Mouse (Mus musculus) layer of hippocampus, adult 2 months (tissue): Measurements from ENCODE around the gene Dtx2. TPM values are rescaled to one million over a fixed set of nuclear protein-coding genes. Genes with fewer than 3 reads are reported as not detected.
"Not testable (repeated sequence)": the region's sequence is repeated elsewhere in the genome, so short reads cannot be mapped to it uniquely, and the experiment has no call there.

Experiments
- DNase-seq, 2 experiments: peaks; one replicate each; pipeline ENCODE4 v3.0.0; 2022; ENCODE audit warnings: low spot score in 2 of 2
- H3K27ac ChIP-seq: fragments of 200-600 bp; 2 replicates; pipeline ENCODE4 v1.8.1; 2022
- H3K4me3 ChIP-seq: fragments of 200-600 bp; 2 replicates; pipeline ENCODE4 v1.8.1; 2022; ENCODE audit warnings: mild to moderate bottlenecking
- CTCF ChIP-seq: fragments of 200-600 bp; conservative IDR thresholded peaks from 2 replicates; pipeline ENCODE4 v1.8.1; 2022; ENCODE audit warnings: antibody characterized with exemption, mild to moderate bottlenecking, moderate library complexity
- total RNA-seq, 2 experiments: library from RNA; stranded (reverse); gene quantifications; 2 replicates each; pipeline ENCODE4 v1.2.3; 2021

Gene Dtx2
- total RNA-seq, 2 experiments from 2014 or later = 8.0 to 8.3 TPM

DNA sequence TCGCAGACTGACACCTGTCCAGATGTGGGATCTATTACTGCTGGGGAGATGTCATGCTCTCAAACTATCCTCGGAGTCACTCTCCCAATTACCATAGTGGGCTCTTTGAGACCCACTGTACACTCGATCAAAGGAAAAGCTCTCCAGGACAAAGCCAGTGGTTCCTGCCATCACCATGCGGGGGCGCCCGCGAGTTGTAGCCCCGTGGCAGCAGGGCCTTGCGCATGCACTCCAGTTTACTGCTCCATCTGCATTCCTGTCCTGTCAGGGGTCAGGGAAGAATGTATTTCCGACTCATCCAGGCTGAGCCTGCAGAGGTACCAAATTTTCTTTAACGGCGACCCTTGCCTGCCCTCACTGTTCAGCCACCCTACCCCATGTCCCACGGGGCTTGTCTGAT, 50.3 kb downstream of the Dtx2 start:
- no peak overlapping the region for H3K27ac ChIP-seq
- no peak for DNase-seq
- H3K4me3 ChIP-seq = no peak overlapping the region
- TF ChIP-seq CTCF = peak; percentile 60

DNA sequence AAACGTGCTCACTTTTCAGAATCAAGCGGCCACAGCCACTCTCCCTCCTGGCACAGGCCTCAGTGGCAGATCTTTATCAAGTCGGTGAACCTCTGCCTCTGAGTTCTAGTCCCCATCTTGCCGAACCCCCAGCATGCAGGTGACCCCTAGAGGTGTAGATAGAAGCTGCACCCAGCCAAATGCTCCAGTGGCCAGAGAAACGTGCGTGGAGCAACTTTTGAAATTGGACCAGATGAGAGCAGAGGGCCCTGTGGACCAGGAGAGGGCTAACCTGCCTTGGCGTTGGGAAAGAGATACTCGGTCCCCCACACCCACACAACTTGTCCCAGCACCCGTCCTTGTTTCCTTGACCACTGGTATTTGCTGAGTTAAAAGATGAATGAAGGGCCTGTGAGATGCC, 50.8 kb downstream of the Dtx2 start:
- TF ChIP-seq CTCF = no peak
- no peak overlapping the region for H3K27ac ChIP-seq
- DNase-seq = no peak
- H3K4me3 ChIP-seq = no peak overlapping the region

DNA sequence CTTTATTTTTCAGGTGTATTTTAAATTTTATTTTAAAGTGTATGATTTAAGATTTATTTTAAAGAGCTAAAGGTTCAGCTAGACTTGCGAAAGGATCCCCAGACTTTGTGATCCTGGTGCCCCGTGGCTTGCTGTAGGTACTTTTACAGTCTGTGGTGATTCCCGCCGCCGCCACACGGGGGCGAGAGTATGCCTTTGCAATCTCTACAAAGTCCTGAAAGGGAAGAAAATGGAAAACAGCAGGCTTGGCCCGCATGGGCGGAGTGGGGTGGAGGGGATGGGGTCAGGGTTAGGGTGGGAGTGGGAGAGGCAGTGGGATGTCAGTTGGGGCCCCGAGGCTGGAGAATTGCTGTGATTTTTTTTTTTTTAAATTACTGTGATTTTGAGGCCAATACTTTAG, 51.4 kb downstream of the Dtx2 start:
- no peak overlapping the region for H3K27ac ChIP-seq
- peak; percentile 64 to 87 for DNase-seq
- peak; percentile 84 for TF ChIP-seq CTCF
- no peak overlapping the region for H3K4me3 ChIP-seq

DNA sequence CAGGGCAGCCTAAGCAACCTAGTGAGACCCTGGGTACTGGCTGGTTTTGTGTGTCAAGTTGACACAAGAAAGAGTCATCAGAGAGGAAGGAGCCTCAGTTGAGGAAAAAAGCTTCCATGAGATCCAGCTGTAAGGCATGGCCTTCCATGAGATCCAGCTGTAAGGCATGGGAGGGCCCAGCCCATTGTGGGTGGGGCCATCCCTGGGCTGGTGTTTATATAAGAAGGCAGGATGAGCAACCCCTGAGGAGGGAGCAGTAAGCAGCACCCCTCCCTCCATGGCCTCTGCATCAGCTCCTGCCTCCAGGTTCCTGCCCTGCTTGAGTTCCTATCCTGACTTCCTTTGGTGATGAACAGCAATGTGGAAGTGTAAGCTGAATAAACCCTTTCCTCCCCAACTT, 53.9 kb downstream of the Dtx2 start:
- not testable (repeated sequence) for H3K4me3 ChIP-seq, DNase-seq, H3K27ac ChIP-seq

DNA sequence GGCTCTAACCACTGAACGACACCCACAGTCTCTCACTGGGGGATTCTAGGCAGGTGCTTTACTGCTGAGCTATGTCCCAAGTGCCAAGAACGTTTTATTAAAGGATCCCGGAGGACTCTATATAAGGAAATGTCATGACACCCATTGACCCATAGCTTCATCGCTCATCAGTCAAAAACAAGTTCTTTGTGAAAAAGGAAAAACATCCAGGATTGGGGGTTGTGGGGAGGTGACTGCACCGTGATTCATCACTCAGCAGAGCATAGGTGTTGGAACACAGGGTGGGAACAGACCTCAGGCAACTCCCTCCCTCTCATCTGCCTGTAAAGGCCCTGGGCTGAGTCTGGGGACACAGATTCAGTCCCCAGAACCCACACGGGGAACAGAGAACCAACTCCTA, 55.3 kb downstream of the Dtx2 start:
- no peak for DNase-seq
- Histone ChIP-seq H3K4me3 (no peak overlapping the region), H3K27ac (no peak overlapping the region)
- TF ChIP-seq CTCF = no peak

DNA sequence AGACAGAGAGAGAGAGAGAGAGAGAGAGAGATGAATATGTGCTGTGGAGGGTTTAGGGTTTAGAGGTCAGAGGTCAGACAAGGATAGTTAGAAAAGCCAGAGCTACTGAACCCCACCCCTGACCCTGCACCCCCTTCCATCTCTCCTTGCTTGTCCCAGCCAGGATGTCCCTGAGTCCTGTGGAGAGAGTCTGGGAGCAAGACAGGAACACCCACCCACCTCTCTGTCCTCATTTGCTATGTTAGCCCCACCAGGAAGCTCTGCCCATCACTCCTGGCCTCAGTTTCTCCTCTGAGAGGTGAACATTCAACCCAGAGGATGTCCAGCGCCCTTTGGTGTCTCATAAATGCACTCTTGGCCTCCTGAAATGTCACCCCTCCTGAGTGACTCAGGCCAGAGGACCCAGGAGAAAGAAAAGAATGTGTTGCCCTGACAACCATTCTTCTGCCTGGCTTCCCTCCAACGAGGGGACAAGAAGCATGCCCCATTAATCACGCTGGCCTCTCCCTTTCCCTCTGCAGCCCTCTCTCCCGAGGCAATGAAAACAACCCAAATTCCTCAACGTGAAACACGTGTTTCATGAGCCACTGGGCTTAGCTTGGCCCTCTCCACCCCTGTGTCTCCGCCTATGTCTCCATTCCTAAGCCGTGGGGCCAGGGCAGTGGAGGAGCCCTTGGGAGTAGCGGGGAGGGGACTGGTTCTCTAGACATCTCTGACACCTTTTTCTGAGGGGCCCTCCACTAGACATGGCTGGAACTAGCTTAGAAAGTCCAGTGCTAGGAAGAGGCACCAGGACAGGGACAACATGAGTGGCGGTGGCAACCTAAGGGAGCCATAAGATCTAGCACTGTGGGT, 56.9 kb downstream of the Dtx2 start:
- DNase-seq = peak in 1 of 2 experiments; percentile 31
- no peak for TF ChIP-seq CTCF
- Histone ChIP-seq H3K4me3 (no peak overlapping the region), H3K27ac (no peak overlapping the region)

DNA sequence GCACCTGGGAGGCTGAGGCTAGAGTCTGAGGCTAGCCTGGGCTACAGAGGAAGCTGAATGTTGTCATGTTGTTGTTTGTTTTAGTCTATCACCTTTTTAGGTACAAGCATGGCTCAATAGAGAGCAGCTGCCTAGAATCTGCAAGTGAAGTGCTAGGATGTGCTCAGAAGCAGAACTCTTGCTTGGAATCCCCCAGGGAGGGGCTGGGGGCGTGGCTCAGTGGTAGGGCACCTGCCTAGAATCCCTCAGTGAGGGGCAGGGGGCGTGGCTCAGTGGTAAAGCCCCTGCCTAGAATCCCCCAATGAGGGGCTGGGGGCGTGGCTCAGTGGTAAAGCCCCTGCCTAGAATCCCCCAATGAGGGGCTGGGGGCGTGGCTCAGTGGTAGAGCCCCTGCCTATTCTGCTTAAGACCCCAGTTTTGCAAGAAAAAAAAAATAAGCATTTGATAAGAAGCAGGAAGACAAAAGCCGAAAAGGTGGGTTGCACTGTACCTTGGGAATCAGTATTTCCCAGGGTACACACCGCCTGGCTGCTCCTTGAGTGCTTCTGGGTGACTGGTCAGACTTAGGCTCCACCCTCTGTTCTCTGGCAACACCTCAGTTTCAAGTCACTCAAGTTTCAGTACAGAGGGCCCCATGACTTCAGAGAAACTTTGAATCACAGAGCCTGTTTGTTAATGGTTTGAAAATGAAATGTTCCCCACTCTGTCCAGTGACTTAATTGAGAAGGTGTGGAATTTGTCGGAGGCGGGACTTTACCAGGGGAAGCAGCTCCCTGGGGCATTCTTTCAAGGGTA, 58.5 kb downstream of the Dtx2 start:
- H3K4me3 ChIP-seq = no peak overlapping the region
- no peak overlapping the region for H3K27ac ChIP-seq
- no peak for DNase-seq
- TF ChIP-seq CTCF = no peak

DNA sequence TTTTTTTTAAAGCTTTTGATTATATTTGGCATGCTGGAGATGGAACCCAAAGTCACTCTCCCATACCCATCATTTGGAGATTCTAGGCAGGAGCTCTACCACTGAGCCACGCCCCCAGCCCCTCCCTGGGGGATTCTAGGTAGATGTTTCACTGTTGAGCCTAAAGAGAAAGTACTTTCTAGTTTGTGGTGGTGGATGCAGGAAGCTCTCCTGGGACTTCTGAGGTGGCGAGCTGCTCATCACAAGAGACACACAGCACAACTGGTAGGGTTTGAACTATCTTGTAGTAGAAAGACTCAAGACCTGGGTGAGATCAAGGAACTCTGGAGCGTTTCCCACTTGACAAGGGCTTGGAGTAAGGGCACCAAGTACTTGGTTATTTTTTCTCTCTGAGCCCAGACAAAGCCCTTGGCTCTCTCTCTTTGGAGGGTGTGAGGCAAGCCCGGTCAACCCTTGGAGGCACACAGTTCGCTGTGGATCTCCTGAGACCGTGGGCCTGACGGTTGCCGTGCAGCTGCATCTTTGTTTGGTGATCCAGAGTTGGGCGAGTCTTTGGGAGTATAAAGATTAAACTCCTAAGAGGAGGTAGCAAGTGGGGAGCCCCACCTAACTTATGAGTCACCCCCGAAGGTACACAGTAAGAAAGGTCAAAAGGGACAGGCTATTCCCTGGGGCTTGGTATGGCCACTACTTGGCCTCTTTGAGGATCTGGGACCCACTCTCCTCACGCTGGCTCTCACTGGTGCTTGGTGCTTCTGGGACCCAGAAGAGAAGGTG, 59.9 kb downstream of the Dtx2 start, which contains the start of gene Upk3bl:
Gene Upk3bl (plus strand): TSS at position 192 of the 777 bp plus-strand sequence.
- Histone ChIP-seq H3K27ac (no peak within 1 kb of the TSS), H3K4me3 (no peak within 1 kb of the TSS)
- no peak for DNase-seq
- no peak for TF ChIP-seq CTCF

DNA sequence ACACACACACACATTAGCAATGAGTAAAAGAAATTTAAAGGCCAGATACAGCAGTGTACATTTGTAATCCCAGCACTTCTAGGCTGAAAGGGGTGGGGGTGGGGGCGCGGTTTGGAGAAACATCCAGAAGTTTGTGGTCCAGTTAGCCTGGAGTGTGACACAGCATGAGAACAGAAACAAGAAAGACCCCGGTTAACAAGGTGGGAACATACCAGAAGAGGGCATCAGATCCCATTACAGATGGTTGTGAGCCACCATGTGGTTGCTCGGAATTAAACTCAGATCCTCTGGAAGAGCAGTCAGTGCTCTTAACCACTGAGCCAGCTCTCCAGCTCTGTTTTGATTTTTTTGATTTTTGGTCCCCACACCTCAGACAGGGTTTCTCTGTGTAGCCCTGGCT, 61.5 kb downstream of the Dtx2 start:
- Histone ChIP-seq H3K27ac (no peak overlapping the region), H3K4me3 (no peak overlapping the region)

DNA sequence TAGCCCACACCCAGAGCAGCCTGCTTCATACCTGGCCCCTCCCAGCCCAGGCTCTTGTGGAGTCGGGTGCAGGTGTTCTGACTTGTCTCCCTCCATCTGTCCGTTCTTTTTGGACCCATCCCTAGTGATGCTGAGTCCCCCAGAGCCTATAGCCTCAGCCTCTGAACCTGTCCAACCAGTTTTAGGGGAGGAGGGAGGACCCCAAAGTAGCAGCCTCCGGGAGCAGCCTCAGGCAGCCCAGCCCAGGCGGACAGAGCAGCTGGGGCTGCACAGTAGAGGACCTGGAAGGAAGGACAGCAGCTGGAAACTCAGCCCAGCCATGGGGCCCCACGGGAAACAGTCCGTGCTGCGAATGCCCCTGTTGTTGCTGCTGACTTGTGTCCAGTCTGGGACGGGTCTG, 62.5 kb downstream of the Dtx2 start:
- DNase-seq = no peak
- no peak overlapping the region for H3K4me3 ChIP-seq

More for the DNA sequence above, 61.5 kb downstream of the Dtx2 start:
- no peak for DNase-seq
- TF ChIP-seq CTCF = peak; percentile 24; the same call in 1 of the 2 replicates

DNA sequence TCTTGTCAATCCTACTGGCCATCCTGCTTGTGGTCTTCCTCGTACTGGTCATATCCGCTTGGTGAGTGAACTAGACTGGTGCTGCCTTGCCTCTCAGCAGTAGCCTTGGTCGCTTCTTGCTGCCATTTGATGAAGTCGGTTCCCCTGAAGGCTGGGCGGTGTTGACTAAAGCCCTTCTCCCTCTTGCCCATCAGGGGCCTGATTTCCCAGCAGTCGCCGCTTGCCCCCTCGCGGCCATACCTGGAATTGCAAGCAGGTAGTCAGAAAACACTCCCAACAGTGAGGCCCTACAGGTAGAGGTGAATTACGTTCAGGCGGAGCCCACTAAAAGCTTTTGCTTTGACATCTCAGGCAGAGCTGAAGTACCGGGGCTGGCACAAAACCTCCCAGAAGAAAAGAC, 67.0 kb downstream of the Dtx2 start:
- H3K4me3 ChIP-seq = no peak overlapping the region
- H3K27ac ChIP-seq = no peak overlapping the region
- peak; percentile 52 to 83 for DNase-seq
- peak; percentile 98 for TF ChIP-seq CTCF

More for the DNA sequence above, 62.5 kb downstream of the Dtx2 start:
- no peak overlapping the region for H3K27ac ChIP-seq
- no peak for TF ChIP-seq CTCF

DNA sequence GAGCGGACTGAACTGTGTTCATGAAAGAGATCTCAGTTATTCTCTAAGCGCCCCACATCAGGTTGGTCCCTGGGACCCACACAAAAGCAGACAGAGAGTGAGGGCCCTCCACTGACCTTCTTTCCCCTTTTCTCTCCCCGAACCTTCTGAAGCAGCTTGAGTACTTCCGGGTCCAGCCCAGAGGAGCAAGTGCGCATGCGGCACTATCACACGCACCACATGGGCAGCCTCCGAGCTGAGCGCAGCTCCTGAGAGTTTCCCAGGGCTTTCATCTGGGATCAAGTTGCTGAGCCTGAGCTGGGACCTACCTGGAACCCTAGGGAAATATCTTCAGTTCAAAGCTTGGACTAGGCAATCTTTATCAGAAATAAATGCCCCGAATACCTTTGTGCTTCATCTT, 69.3 kb downstream of the Dtx2 start:
- no peak for DNase-seq
- no peak for TF ChIP-seq CTCF
- no peak overlapping the region for H3K4me3 ChIP-seq
- no peak overlapping the region for H3K27ac ChIP-seq

DNA sequence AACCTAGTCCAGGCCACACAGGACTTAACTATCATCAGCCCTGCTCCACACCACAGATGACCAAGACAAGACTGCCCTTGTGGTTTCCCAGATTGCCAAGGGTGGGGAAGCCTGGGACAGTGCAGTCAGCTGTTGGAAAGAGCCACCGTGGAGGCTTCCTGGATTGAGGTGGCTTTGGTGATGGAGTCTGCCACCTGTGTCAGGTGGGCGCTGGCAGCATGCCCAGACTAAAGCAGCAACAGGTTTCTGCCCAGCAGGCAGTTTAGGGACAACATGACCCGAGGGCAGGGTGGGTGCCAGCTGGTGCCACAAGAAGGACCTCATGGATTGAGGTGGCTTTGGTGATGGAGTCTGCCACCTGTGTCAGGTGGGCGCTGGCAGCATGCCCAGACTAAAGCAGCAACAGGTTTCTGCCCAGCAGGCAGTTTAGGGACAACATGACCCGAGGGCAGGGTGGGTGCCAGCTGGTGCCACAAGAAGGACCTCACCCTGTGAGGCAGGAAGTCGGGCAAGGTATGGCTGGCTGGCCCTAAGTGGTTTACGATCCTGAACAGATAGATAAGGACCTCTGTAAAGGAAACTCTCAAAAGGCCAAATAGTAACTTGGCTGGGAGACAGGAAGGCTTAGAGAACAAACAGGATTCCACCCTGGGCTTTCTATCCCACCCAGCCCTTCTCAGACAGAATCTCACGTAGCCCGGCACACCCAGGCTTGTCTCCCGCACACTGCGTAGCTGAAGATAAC, 72.0 kb downstream of the Dtx2 start:
- not testable (repeated sequence) for H3K27ac ChIP-seq, H3K4me3 ChIP-seq, DNase-seq
